Mouse (Mus musculus) ES-E14 (cell line): Measurements from ENCODE around the gene Ddt.

Experiments used
- CHD2 ChIP-seq: IDR thresholded peaks from 2 replicates; pipeline ENCODE4 v1.6.1; 2014; ENCODE audit warnings: mild to moderate bottlenecking, low read depth, low read length, inconsistent platforms
- HCFC1 ChIP-seq: IDR thresholded peaks from 2 replicates; pipeline ENCODE4 v1.6.1; 2012; ENCODE audit warnings: low read length, inconsistent platforms, borderline replicate concordance; ENCODE audit not compliant: insufficient read depth
- MAFK ChIP-seq: IDR thresholded peaks from 2 replicates; pipeline ENCODE4 v1.6.1; 2014; ENCODE audit warnings: mild to moderate bottlenecking, low read depth, low read length, inconsistent platforms; ENCODE audit not compliant: insufficient read depth
- ZC3H11A ChIP-seq: IDR thresholded peaks from 2 replicates; pipeline ENCODE4 v1.6.1; 2012; ENCODE audit warnings: low read depth, mild to moderate bottlenecking, inconsistent platforms, low read length, borderline replicate concordance
- ZNF384 ChIP-seq: IDR thresholded peaks from 2 replicates; pipeline ENCODE4 v1.6.1; 2012; ENCODE audit warnings: low read depth, low read length, inconsistent platforms

DNA sequence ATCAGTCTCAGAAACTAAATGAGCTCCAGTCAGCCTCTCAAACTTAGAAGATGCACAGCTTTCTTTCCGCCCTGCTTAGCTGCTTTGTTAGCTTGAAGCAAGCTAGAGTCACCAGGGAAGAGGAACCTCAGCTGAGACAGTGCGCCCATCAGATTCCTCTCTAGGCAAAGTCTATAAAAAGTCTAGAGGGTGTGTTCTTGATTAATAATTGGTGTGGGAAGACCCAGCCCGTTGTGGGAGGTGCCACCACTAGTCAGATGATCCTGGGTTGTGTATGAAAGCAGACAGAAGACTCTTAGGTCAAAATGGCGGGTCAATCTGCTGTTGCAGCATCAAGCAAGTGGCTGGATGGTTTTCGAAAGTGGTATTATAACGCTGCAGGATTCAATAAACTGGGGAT, 6.4 kb downstream of the Ddt start:
- no peak for TF ChIP-seq HCFC1
- TF ChIP-seq ZC3H11A = no peak
- TF ChIP-seq ZNF384 = no peak
- TF ChIP-seq MAFK = no peak
- TF ChIP-seq CHD2 = no peak
